Mouse (Mus musculus): ENCODE measurements around the gene Rhoj. TPM values are rescaled to one million over a fixed set of nuclear protein-coding genes. Genes with fewer than 3 reads are reported as not detected.

Rhoj gene
- polyA plus RNA-seq, 1 experiment from 2014 or later = 24.8 TPM

Other genes with a start within 250 kb of the Rhoj start
- 0.33 TPM in 2 replicates for gene Kcnh5, start 131.0 kb upstream of the Rhoj start, polyA plus RNA-seq (2014; fragmentation: Nextera tagmentation; extraction: Ambion mirVana)
- not detected in 2 replicates for gene Gphb5, start 108.5 kb downstream of the Rhoj start, polyA plus RNA-seq (2014; fragmentation: Nextera tagmentation; extraction: Ambion mirVana)